Mouse (Mus musculus) R1 (cell line): ENCODE results near the gene Nr5a2.
A peak's percentile ranks its signal among the peaks of the same experiment; 100 is the strongest.
"Not testable (repeated sequence)": the region's sequence is repeated elsewhere in the genome, so short reads cannot be mapped to it uniquely, and the experiment has no call there.

ENCODE experiments used
- DNase-seq: peaks from one replicate; pipeline ENCODE4 v3.0.0-alpha.2; 2018; ENCODE audit warnings: low read depth, low spot score

Gene Nr5a2

GRCm38 (mm10) chr1:136839202-136839601 is 121.0 kb downstream of the Nr5a2 start:
- DNase-seq: peak; percentile 62

- peak; percentile 21 for DNase-seq
Observed at GRCm38 (mm10) chr1:136832305-136833152, 127.7 kb downstream of the Nr5a2 start.

GRCm38 (mm10) chr1:136830992-136831391 is 129.3 kb downstream of the Nr5a2 start:
- no peak for DNase-seq

- no peak for DNase-seq
Observed at GRCm38 (mm10) chr1:136829931-136830330, 130.3 kb downstream of the Nr5a2 start.

- DNase-seq: no peak
Observed at GRCm38 (mm10) chr1:136823897-136824296, 136.4 kb downstream of the Nr5a2 start.

GRCm38 (mm10) chr1:136800625-136801024 is 159.6 kb downstream of the Nr5a2 start:
- DNase-seq: no peak

GRCm38 (mm10) chr1:136796361-136797090 is 163.7 kb downstream of the Nr5a2 start:
- peak; percentile 56 for DNase-seq

- not testable (repeated sequence) for DNase-seq
Observed at GRCm38 (mm10) chr1:136792957-136793883, 167.0 kb downstream of the Nr5a2 start.
